In the genomic region with DNA sequence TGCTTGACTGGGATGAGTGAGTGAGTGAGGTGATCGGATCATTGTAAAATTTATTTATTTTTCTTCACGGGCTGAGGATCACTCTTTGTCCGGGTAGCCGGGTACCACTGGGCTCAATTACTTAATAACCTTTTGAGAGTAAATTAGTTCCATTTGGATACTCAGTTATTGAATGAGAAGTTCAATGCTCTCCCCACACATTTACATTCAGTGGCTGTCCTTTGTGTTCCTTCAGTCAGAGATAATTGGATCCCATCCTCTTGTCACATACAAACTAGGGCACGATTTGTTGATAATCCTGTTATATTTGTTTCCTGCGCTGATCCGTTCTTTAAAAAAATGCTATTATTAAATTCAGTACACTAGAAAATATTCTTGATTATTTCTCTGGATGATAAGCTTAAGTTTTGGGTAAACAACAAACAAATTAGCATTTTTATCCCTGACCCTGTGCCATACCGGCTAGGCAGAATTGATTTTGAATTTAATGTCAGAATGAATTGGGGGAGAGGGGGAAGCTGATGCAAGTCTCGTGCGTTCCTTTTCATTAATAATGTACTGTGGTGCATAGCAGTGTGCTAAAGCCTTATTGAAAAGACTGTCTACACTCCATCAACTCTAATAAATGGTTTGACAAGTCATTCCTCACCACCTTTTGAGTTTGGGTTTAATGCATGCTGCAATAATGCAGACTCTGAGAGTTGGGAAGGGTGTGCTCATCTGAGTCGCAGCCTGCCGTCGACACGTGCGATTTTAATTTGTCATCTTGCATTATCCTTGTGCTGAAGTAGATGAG, we compare ENCODE assay signal across 27 mouse cellular contexts. TPM values are rescaled to one million over a fixed set of nuclear protein-coding genes. Genes with fewer than 3 reads are reported as not detected.
DNase-seq lines count a peak whose midpoint lies in the region; ATAC-seq and TF ChIP-seq lines count a peak whose summit lies in the region.
"Had no signal": no experiment of that assay in that cellular context is flagged by ENCODE, and none has a peak within 500 bp of the region (broad histone marks: within the 10 kb centered on the region; RNA-seq: fewer than 3 reads in every experiment).

No protein-coding gene starts in this region.

- TF ChIP-seq POLR2A in thymus, adult 2 months (IDR thresholded peaks at IDR 0.05; ENCODE audit: control insufficient read depth, extremely low read depth, insufficient read depth, low read length, poor library complexity) = no peak

- H3K9ac ChIP-seq in hindbrain, embryonic 11.5 days (ENCODE audit: low read depth, low read length) = no peak overlapping the region
- no peak overlapping the region for H3K9ac ChIP-seq in forebrain, embryonic 14.5 days (ENCODE audit: low read length)
- no peak overlapping the region for H3K9ac ChIP-seq in hindbrain, embryonic 16.5 days (ENCODE audit: low read depth, low read length)
- H3K9ac ChIP-seq in midbrain, postnatal 0 days (replicated peaks; ENCODE audit: low read length, poor library complexity, severe bottlenecking) = no peak overlapping the region
- H3K9ac ChIP-seq: embryonic facial prominence, embryonic 15.5 days; liver, postnatal 0 days; neural tube, embryonic 13.5 days had no signal

- H3K27ac ChIP-seq in hindbrain, embryonic 11.5 days (ENCODE audit: low read depth, low read length) = no peak overlapping the region
- no peak overlapping the region for H3K27ac ChIP-seq in hindbrain, embryonic 10.5 days
- no peak overlapping the region for H3K27ac ChIP-seq in forebrain, embryonic 14.5 days (ENCODE audit: low read depth, low read length)
- H3K27ac ChIP-seq in hindbrain, embryonic 16.5 days (ENCODE audit: low read depth, low read length) = no peak overlapping the region
- H3K27ac ChIP-seq in midbrain, postnatal 0 days (ENCODE audit: low read depth, low read length) = no peak overlapping the region
- H3K27ac ChIP-seq in thymus, adult 2 months (ENCODE audit: control insufficient read depth, insufficient read depth, low read length) = no peak overlapping the region
- H3K27ac ChIP-seq: embryonic facial prominence, embryonic 15.5 days; heart, adult 2 months; kidney, postnatal 0 days; neural tube, embryonic 13.5 days had no signal

- H3K4me1 ChIP-seq in hindbrain, embryonic 11.5 days (replicated peaks; ENCODE audit: control insufficient read depth, insufficient read depth, low read length) = no peaks in the 10 kb centered on the region
- H3K4me1 ChIP-seq in hindbrain, embryonic 10.5 days (replicated peaks) = peaks cover 10% of the 10 kb centered on the region; the same call in 1 of the 2 replicates
- H3K4me1 ChIP-seq in forebrain, embryonic 14.5 days (ENCODE audit: control insufficient read depth, insufficient read depth, low read length) = peaks cover 7% of the 10 kb centered on the region; the same call in 1 of the 2 replicates
- no peaks in the 10 kb centered on the region for H3K4me1 ChIP-seq in hindbrain, embryonic 16.5 days (ENCODE audit: control insufficient read depth, insufficient read depth, low read depth, low read length)
- no peaks in the 10 kb centered on the region for H3K4me1 ChIP-seq in midbrain, postnatal 0 days (ENCODE audit: insufficient read depth, low read length)
- H3K4me1 ChIP-seq in thymus, adult 2 months (replicated peaks; ENCODE audit: control insufficient read depth, insufficient read depth, low read length) = no peaks in the 10 kb centered on the region
- H3K4me1 ChIP-seq: embryonic facial prominence, embryonic 15.5 days; megakaryocyte, embryonic 14.5 days had no signal

- H3K4me2 ChIP-seq in hindbrain, embryonic 11.5 days (replicated peaks; ENCODE audit: low read depth, low read length) = no peak overlapping the region
- H3K4me2 ChIP-seq in forebrain, embryonic 14.5 days (ENCODE audit: low read length) = no peak overlapping the region
- H3K4me2 ChIP-seq in hindbrain, embryonic 16.5 days (ENCODE audit: low read length) = no peak overlapping the region
- no peak overlapping the region for H3K4me2 ChIP-seq in midbrain, postnatal 0 days (ENCODE audit: low read depth, low read length, poor library complexity, severe bottlenecking)
- H3K4me2 ChIP-seq: embryonic facial prominence, embryonic 15.5 days; liver, embryonic 11.5 days; neural tube, embryonic 13.5 days had no signal

- intact Hi-C loops in heart, postnatal 25 days (cut with DNase I) = no loop called here

- ATAC-seq in hindbrain, embryonic 11.5 days (ENCODE audit: low FRiP score) = peak; percentile 75
- ATAC-seq in forebrain, embryonic 14.5 days = peak; percentile 33
- peak; percentile 61; the same call in 1 of the 2 replicates for ATAC-seq in hindbrain, embryonic 16.5 days
- 0 out of 2 replicates have a peak, but pooled peaks have one; percentile 38 for ATAC-seq in midbrain, postnatal 0 days (ENCODE audit: low FRiP score)
- ATAC-seq: inflammation-experienced regulatory T-cells, adult 6 months; liver, postnatal 0 days had no signal

- TF ChIP-seq CTCF in midbrain, postnatal 0 days (IDR thresholded peaks at IDR 0.05) = no peak
- no peak for TF ChIP-seq CTCF in thymus, adult 2 months (IDR thresholded peaks at IDR 0.05; ENCODE audit: borderline replicate concordance, control insufficient read depth, extremely low read depth, insufficient read depth, low read length, poor library complexity)

- DNase-seq in hindbrain, embryonic 11.5 days (ENCODE audit: low spot score) = no peak
- DNase-seq in hindbrain, embryonic 10.5 days (ENCODE audit: low spot score) = no peak
- peak; percentile 27 for DNase-seq in forebrain, embryonic 14.5 days (ENCODE audit: low spot score)
- DNase-seq in midbrain, postnatal 0 days (ENCODE audit: low spot score) = no peak
- no peak for DNase-seq in layer of hippocampus, postnatal 10 days (ENCODE audit: low spot score in 2 of 2)
- DNase-seq in heart, postnatal 25 days (ENCODE audit: low spot score) = no peak
- DNase-seq in thymus, adult 2 months = no peak
- DNase-seq: adrenal gland, postnatal 25 days; cerebellum, adult 11 months; cerebellum, adult 9-11 months; gastrocnemius, postnatal 25 days; heart, adult 2 months; heart, postnatal 36 days; kidney, adult 2 months; layer of hippocampus, adult 9-11 months; liver, postnatal 0 days; lung, postnatal 14 days; thymus, adult 18-20 months; thymus, postnatal 4 days had no signal

- H3K9me3 ChIP-seq in hindbrain, embryonic 11.5 days (ENCODE audit: control insufficient read depth, low read length) = no peaks in the 10 kb centered on the region
- peaks cover 4% of the 10 kb centered on the region; the same call in 1 of the 2 replicates for H3K9me3 ChIP-seq in hindbrain, embryonic 10.5 days
- no peaks in the 10 kb centered on the region for H3K9me3 ChIP-seq in forebrain, embryonic 14.5 days (replicated peaks; ENCODE audit: control insufficient read depth, low read length)
- no peaks in the 10 kb centered on the region for H3K9me3 ChIP-seq in hindbrain, embryonic 16.5 days (ENCODE audit: control insufficient read depth, low read length)
- no peaks in the 10 kb centered on the region for H3K9me3 ChIP-seq in midbrain, postnatal 0 days (ENCODE audit: low read length)
- H3K9me3 ChIP-seq: embryonic facial prominence, embryonic 15.5 days; neural tube, embryonic 13.5 days had no signal

- H3K36me3 ChIP-seq in hindbrain, embryonic 11.5 days (ENCODE audit: control insufficient read depth, insufficient read depth, low read length) = no peaks in the 10 kb centered on the region
- no peaks in the 10 kb centered on the region; the same call in 1 of the 2 replicates for H3K36me3 ChIP-seq in hindbrain, embryonic 10.5 days
- H3K36me3 ChIP-seq in forebrain, embryonic 14.5 days (ENCODE audit: control insufficient read depth, insufficient read depth, low read length) = no peaks in the 10 kb centered on the region
- no peaks in the 10 kb centered on the region for H3K36me3 ChIP-seq in hindbrain, embryonic 16.5 days (ENCODE audit: control insufficient read depth, insufficient read depth, low read length)
- no peaks in the 10 kb centered on the region for H3K36me3 ChIP-seq in midbrain, postnatal 0 days (ENCODE audit: insufficient read depth, low read length)
- H3K36me3 ChIP-seq in thymus, adult 2 months (ENCODE audit: control insufficient read depth, insufficient read depth, low read length) = no peaks in the 10 kb centered on the region
- H3K36me3 ChIP-seq: embryonic facial prominence, embryonic 15.5 days; neural tube, embryonic 13.5 days had no signal

- H3K4me3 ChIP-seq in hindbrain, embryonic 11.5 days (ENCODE audit: low read depth, low read length) = no peak overlapping the region
- no peak overlapping the region for H3K4me3 ChIP-seq in hindbrain, embryonic 10.5 days
- no peak overlapping the region for H3K4me3 ChIP-seq in forebrain, embryonic 14.5 days (ENCODE audit: low read depth, low read length)
- no peak overlapping the region for H3K4me3 ChIP-seq in hindbrain, embryonic 16.5 days (ENCODE audit: low read length)
- no peak overlapping the region for H3K4me3 ChIP-seq in midbrain, postnatal 0 days (ENCODE audit: low read depth, low read length)
- H3K4me3 ChIP-seq in thymus, adult 2 months (ENCODE audit: control insufficient read depth, insufficient read depth, low read length) = no peak overlapping the region
- H3K4me3 ChIP-seq: embryonic facial prominence, embryonic 15.5 days; heart, adult 2 months; megakaryocyte, embryonic 14.5 days; neural tube, embryonic 13.5 days had no signal

- 58% methylated on average over 15 of the region's 15 CpGs for WGBS in hindbrain, embryonic 11.5 days
- WGBS in hindbrain, embryonic 10.5 days = 69% methylated on average over 15 of the region's 15 CpGs
- WGBS in forebrain, embryonic 14.5 days = 29% methylated on average over 15 of the region's 15 CpGs
- WGBS in hindbrain, embryonic 16.5 days = 43% methylated on average over 15 of the region's 15 CpGs
- WGBS in midbrain, postnatal 0 days = 40% methylated on average over 15 of the region's 15 CpGs
- WGBS in thymus, adult 2 months = 96% methylated on average over 15 of the region's 15 CpGs

- no peaks in the 10 kb centered on the region for H3K27me3 ChIP-seq in hindbrain, embryonic 11.5 days (ENCODE audit: control insufficient read depth, insufficient read depth, low read length)
- no peaks in the 10 kb centered on the region for H3K27me3 ChIP-seq in hindbrain, embryonic 10.5 days (ENCODE audit: insufficient read depth, poor library complexity, severe bottlenecking)
- H3K27me3 ChIP-seq in forebrain, embryonic 14.5 days (replicated peaks; ENCODE audit: control insufficient read depth, insufficient read depth, low read length) = no peaks in the 10 kb centered on the region
- H3K27me3 ChIP-seq in hindbrain, embryonic 16.5 days (replicated peaks; ENCODE audit: control insufficient read depth, insufficient read depth, low read length) = no peaks in the 10 kb centered on the region
- H3K27me3 ChIP-seq in midbrain, postnatal 0 days (ENCODE audit: insufficient read depth, low read length) = no peaks in the 10 kb centered on the region
- no peaks in the 10 kb centered on the region for H3K27me3 ChIP-seq in thymus, adult 2 months (ENCODE audit: control insufficient read depth, insufficient read depth, low read length)
- H3K27me3 ChIP-seq: embryonic facial prominence, embryonic 15.5 days; megakaryocyte, embryonic 14.5 days; neural tube, embryonic 13.5 days had no signal

RNA-seq across cellular contexts. Expression of a gene that starts 12.6 kb away (rescaled TPM):
- 9.1 and 20.0 TPM in 2 replicates for polyA plus RNA-seq in hindbrain, embryonic 11.5 days (2014; fragmentation: Nextera tagmentation; extraction: Ambion mirVana)
- 7.7 and 8.5 TPM in 2 replicates for polyA plus RNA-seq in hindbrain, embryonic 10.5 days (2016; fragmentation: Nextera tagmentation; extraction: Ambion mirVana)
- 3.6 and 5.4 TPM in 2 replicates for polyA plus RNA-seq in forebrain, embryonic 14.5 days (2014; fragmentation: Nextera tagmentation; extraction: Ambion mirVana)
- 5.1 and 6.4 TPM in 2 replicates for polyA plus RNA-seq in hindbrain, embryonic 16.5 days (2015; fragmentation: Nextera tagmentation; extraction: Ambion mirVana)
- 7.3 and 9.1 TPM in 2 replicates for total RNA-seq in midbrain, postnatal 0 days (2014; rRNA removed)
- polyA plus RNA-seq in midbrain, postnatal 0 days (2015; fragmentation: Nextera tagmentation; extraction: Ambion mirVana) = 2.3 TPM in 2 replicates
- total RNA-seq in layer of hippocampus, postnatal 10 days (2021) = 10 to 100 TPM; 17.5 to 20.3 TPM
- total RNA-seq in heart, postnatal 25 days (2021) = 1 to 10 TPM; 2.5 to 4.0 TPM
- polyA plus RNA-seq in thymus, adult 2 months (2012; rRNA removed) = 0.55 and 0.69 TPM in 2 replicates
- total RNA-seq: common myeloid progenitor, adult 5-6 weeks had no signal
